Mouse (Mus musculus) retina, embryonic 14.5 days (tissue): Measurements from ENCODE around the gene Gfy.
"Not testable (repeated sequence)": the region's sequence is repeated elsewhere in the genome, so short reads cannot be mapped to it uniquely, and the experiment has no call there.

ENCODE experiments used
- DNase-seq: peaks from one replicate; pipeline ENCODE4 v3.0.0-alpha.2; 2015; ENCODE audit warnings: low spot score

Gfy gene

DNA sequence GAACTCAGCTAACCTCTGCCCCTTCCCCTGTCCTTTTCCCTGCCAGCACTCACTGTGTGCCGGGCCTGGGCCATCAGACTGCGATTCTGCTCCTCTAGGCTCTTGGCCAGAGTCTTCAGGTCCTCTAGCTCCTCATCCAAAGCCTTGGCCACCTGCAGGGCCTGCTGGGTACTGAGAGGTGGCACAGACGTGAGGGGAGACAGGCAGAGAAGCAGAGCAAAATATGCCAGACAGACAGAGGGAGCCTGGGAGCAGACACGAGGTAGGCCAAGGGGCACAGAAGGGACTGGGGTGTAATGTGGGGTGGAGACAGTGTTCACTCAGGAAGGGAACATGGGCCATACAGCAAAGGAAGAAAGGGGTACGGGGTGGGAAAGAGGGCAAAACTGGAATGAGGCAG is 14.0 kb upstream of the Gfy start:
- DNase-seq, result no peak

DNA sequence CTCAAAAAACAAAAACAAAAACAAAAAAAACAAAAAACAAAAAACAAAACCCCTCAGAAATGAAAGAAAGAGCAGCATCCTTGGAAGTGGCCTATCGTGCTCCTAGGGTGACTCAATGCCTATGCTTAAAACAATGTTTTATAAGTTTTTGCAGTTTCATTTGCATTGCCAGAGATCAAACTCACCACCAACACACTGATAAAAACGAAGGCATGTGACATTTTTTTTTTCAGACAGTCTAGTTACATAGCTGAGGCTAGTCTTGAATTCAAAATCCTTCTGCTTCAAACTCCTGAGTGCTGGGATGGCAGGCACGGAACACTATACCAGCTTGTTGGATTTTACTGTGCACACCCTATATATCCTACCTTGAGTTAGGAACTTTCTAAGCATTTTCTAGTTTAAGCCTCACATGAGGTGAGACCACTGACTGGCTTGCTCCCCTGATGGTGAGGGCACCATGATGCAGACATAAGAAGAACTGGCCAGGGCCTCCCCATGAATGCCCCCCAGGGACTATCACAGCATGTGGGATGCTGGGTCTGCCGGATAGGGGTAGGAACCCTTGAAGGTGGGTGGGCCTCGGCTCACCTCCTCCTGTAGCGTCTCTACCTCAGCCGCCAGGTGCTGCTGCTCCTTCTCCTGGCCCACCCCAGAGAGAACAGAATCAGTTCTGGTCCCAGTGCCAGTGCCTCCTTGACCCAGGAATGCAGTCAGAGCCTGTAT is 13.4 kb upstream of the Gfy start:
- DNase-seq, result no peak

DNA sequence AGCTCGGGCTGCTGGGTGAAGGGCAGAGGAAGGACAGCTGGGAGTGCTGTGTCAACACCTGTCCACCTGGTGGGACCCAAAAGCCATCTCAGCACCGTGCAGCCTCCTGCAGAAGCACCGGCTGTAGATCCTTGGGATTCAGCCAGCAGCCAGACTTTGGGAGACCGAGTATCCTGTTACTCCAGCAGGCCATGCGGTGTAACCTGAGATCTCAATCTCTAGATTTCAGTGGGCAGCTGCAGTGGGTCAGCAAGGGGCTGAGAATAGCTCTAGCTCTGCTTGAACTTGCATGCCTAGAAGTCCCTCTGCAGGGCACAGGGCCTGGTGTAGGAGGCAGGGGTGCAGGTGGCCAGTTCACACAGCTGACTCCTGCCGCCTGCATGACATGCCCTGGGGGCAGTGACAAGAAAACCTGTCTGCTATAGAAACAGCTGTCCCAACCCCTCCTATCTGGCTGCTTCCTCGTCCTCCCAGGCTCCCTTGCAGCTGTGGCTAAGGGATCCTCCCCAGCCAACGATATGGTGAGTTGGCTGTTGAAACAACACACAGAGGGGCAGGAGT is 12.5 kb upstream of the Gfy start:
- DNase-seq, result no peak

DNA sequence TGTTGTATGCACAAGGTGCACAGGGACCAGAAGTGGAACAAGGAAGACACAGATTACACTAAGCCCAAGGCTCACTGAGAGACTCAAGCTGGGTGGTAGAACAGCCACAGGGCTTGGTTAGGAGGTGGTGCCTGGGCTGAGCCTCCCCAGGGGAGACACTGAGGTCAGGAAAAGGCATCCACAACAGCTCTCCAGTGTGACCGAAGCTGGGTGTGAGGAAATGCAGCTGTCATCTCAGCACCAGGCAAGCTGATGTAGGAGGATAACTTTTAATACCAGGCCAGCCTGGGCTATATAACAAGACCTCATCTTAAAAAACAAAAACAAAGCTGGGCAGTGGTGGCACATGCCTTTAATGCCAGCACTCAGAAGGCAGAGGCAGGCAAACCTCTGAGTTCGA is 11.8 kb upstream of the Gfy start:
- DNase-seq, result no peak

DNA sequence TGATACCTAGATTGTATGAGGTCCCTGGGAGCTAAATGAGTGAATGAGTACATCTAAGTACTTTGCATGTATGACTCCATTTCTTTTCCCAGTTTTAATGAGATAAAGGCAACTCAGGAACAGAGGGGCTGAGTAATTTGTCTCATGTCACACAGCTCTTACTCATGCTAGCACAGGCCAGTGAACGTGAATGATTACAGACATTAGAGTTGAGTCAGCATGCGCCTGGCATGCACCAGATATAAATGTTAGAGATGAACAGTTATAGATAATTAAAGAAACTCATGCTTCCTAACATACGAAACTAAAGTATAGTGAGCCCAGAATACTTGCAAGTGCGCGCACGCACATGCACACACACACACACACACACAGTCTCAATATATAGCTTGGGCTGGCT is 10.8 kb upstream of the Gfy start:
- DNase-seq, result no peak

DNA sequence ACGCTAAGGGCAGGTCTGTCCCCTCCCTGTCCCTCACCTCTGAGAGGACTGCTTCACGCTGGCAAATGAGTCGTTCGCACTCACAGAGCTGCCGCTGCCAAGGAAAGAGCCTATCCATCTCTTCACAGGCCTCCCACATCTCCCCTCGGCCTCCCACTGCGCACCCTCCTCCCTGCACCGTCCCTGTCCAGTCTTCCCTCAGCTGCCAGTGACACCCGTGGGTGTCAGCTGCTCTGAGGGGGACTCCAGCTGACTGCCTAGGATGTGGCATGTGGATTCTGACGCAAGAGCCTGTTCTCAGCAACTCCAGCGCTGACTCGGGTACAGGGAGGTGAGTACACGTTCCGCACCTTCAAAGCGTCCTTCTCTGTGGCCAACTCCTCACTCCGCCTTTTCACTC is 10.2 kb upstream of the Gfy start:
- no peak for DNase-seq

DNA sequence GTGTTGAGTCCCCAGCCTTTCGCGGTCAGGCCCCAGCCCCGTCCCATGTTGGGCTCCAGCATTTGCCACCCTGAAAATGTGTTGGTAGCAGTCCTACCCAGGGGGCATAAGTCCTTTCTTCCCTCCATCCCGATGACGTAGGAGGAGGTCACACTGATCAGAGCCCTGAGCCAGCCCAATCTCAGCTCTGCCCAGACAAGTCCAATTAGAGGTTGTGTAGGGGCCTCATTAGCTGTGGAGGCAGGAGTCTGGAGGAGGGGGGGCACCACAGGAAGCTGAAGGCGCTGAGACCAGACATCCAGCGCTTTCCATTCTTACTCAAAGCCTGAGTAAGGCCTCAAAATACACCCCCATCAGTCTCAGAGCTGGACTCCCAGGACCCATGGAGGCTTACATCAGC is 6.6 kb upstream of the Gfy start:
- DNase-seq, result peak; percentile 53

DNA sequence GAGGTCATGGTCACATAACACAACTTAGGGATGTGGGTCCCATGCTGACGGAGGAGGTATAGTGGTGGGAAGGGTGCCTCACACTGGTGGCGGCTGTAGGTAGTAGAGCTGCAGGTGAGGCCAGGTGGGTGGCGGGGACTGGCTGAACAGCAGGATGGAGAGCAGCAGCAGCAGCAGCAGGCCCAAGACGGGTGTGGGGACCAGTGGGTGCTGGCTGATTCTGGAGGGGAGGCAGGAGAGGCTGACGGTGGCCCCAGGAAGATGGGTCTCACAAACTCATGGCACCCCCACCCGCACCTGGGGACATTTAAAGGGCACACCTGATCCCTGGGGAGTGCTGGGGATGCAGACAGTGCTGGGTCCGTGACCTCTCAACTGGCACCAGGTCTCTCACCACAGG is 4.3 kb upstream of the Gfy start:
- DNase-seq, result no peak

DNA sequence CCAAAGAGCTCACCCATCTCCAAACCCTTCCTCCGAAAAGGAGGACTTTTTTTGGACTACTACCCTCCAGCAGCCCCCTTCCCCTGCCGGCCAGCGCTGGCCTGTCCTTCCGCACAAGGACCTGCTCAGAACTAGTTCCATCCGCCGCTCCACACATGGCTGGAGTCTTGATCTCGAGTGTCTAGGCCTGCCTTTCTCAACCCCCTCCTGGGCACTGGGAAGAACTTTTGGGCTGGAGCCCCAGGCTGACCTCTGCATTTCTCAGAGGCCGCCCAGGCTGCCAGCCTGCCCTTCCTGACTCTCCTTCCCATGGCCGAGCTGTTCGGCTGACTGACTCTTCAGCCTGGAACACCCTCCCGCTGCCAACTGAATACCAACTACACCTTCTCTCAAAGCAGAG is 3.2 kb upstream of the Gfy start:
- DNase-seq, result no peak

DNA sequence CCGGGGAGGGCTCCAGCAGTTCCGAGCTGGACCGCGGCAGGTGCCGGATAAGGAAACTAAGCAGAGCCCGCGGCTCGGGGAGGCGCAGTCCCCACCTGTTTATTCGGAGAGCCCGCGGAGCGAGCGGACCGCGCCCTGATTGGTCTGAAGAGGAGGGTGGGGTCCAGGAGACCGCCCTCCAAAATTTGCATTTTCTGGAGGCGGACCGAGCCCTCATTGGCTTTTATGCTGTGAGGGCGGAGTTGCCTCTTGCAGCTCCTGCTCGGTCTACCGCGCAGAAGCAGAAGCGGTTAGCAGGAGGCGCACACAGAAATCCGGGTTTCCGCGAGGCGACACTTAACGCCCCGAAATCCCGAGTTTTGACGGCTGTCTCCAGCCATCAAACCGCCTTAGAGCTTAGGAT is 2.8 kb upstream of the Gfy start:
- peak; percentile 90 for DNase-seq

DNA sequence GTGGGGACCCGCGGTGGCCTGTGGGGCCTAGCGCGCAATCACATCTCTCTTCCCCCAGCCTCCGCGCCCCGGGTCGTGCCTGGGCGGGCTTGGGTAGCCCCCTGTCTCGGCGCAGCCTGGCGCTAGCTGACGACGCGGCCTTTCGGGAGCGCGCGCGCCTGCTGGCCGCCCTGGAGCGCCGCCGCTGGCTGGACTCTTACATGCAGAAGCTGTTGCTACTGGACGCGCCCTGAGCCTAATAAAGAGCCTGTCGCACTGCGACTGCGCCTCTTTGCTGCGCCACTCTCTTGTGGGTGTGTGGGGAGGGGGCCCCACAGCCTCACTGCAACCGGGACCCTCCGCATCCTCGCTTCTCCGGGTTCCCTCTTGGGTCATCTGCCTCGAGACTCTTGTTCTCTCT is 2.2 kb upstream of the Gfy start:
- peak; percentile 76 for DNase-seq

DNA sequence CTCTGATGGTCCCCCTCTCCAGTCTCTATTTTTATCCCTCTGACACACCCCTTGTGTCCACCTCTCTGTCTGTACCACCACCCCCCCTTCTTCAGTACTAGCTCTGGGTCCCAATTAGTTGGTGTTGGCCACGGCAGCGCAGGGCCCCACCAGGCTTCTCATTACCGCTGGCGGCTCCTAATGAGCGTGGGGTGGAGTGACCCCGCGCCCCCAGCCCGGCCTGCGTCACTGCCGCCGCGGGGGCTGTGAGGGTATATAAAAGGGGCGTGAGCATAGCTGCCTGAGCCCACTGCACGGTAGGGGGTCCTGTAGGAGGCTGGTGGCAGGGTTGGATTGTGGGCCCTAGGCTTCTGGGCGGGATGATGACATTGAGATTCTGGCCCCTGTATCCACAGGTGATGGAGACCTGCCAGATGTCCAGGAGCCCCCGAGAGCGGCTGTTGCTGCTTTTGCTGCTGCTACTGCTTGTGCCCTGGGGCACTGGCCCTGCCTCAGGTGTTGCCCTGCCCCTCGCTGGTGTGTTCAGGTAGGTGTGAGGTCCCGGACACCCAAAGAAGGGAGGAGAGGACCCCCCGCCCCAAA is 1.6 kb upstream of the Gfy start, which contains the start of gene Pth2:
Gene Pth2 (plus strand): TSS at position 100 of the 582 bp plus-strand sequence.
- peak; percentile 70 for DNase-seq

DNA sequence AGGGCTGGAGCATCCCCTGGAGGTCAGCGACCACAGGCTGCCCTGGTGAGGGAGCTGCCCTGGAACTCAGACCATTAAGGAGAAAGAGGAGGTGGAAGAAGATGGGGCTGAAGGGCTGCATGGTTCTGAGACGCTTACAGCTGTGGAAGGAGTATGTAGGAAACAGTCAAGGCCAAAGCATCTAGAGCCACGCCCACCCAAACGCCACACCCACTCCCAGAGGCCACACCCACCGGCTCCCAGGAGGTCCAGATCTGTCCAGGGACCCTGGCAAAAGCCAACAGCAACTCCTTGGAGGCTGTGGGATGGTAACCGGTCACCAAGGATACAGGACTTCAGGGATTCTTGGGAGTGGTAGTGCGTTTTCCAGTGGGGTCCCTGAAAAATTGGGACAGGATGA is 819 bp downstream of the Gfy start:
- DNase-seq, result no peak

DNA sequence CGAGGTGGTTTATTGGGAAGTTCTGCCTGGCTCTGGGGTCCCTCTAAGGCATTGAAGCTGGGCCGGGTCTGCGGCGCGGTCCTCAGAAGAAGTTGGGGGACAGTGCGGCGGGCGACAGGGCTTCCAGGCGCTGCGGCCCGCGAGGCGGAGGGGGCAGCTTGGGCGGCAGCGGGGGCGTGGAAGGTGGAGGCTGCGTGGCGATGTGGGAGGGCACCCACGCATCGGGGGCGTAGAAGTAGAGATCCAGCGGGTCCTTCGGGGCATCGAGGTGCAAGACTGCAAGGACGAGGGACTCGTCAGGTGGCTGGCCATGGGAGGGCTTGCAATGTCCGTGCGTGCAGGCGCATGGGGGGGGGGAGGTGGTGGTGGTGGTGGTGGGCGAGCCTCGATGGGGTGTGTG is 3.0 kb downstream of the Gfy start:
- DNase-seq, result no peak

DNA sequence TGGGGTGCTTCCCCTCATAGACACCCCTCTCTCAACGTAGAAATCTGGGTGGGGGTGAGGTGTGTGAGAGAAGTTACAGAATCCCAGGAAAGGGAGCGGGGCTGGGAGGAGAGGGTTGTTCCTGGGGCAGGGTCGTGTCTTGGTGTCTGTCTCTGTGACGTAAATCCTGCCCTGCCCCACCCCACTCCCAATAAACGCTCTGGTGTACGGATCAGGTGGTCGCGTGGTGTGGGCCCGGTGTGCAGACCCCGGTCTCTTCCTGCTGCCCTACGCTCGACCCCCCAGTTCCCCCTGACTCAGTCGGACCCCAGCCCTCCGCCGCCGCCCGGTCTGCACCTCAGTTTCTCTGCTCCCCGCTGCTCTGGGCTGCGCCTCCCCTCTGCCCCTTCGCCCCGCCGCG is 3.4 kb downstream of the Gfy start:
- no peak for DNase-seq

DNA sequence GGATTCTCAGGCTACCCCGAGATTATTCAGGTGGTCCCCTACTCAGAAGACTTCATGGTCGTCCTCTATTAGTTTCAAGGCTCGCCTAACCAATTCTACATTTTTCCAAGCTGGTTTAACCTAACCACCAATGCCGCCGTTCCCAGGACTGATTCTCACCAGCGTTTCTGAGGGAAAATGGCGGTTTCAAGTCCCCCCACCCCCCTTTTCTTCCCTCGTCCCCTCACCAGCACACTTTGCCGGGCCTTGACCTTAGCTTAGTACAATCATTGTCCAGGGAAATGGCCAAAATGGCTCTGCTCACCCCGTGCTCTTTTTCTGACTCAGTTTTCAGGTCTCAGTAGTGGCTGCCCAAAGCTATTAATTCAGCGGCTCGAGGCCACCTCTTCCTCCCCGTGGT is 4.0 kb downstream of the Gfy start:
- no peak for DNase-seq

DNA sequence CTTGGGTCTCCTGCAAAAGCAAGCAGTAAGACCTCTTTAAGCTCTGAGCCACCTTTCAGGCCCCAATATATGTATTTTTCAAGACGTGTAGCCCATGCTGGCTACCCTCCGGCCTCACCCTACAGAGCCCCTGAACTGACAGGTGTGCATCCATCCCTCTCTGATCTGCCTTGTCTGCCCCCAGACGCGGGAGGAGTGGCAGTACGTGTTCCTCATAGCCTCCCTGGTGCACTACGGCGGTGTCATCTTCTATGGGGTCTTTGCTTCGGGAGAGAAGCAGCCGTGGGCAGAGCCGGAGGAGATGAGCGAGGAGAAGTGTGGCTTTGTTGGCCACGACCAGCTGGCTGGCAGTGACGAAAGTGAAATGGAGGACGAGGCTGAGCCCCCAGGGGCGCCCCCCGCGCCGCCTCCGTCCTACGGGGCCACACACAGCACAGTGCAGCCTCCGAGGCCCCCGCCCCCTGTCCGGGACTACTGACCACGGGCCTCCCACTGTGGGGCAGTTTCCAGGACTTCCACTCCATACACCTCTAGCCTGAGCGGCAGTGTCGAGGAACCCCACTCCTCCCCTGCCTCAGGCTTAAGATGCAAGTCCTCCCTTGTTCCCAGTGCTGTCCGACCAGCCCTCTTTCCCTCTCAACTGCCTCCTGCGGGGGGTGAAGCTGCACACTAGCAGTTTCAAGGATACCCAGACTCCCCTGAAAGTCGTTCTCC is 4.6 kb downstream of the Gfy start:
- DNase-seq, result peak; percentile 57

DNA sequence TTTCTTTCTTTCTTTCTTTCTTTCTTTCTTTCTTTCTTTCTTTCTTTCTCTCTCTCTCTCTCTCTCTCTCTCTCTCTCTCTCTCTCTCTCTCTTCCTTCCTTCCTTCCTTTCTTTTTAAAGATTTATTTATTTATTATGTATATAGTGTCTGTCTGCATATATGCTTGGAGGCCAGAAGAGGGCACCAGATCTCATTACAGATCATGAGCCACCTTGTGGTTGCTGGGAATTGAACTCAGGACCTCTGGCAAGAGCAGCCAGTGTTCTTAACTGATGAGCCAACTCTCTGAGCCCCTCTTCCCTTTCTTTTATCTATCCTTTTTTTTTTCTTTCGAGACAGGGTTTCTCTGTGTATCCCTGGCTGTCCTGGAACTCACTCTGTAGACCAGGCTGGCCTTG is 5.6 kb downstream of the Gfy start:
- not testable (repeated sequence) for DNase-seq

DNA sequence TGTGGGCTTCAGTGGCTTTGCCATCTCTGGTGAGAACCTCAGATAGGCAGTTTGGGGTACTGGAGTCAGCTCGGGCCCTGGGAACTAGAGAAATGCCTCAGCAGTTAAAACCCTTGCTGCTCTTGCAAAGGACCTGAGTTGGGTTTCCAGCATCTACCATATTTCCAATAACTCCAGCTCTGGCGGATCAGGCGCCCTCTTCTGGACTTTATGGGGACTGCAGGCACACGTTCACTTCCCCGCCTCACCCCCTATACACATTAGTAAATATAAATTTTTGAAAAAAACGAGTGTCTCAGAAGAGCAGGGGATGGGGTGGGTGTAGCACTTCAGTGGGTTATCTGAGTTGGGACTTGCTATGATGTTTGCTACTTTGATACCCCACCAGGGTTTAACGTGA is 6.4 kb downstream of the Gfy start:
- DNase-seq, result no peak

DNA sequence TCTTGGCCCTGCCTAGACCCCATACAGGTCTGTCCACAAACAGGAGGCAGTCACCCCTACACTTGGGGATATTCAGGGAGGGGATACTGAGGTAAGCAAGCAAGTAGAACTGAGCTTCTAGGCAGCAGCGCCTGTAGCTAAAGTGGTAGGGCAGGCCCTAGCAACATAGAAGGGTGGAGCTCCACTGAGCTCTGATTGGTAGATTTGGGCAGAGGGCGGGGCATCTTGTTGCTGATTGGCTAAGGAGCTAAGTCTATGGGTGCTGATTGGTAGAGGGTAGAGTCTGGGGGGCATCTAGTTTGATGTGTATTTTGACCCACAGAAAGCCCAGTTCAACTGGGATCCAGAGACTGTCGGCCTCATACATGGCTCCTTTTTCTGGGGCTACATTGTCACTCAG is 9.9 kb downstream of the Gfy start:
- DNase-seq, result no peak

DNA sequence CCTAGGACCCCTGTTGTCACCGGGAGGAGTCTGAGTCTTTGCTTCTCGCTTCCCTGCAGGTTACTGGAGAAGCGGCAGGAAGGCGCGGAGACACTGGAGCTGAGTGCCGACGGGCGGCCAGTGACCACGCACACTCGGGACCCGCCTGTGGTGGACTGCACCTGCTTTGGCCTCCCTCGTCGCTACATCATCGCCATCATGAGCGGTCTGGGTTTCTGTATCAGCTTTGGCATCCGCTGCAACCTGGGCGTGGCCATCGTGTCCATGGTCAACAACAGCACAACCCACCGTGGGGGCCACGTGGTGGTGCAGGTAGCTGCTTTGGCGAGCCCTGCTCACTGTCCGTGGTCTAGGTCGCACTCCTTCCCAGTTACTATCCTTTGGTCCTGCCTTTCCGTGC is 10.7 kb downstream of the Gfy start:
- no peak for DNase-seq

DNA sequence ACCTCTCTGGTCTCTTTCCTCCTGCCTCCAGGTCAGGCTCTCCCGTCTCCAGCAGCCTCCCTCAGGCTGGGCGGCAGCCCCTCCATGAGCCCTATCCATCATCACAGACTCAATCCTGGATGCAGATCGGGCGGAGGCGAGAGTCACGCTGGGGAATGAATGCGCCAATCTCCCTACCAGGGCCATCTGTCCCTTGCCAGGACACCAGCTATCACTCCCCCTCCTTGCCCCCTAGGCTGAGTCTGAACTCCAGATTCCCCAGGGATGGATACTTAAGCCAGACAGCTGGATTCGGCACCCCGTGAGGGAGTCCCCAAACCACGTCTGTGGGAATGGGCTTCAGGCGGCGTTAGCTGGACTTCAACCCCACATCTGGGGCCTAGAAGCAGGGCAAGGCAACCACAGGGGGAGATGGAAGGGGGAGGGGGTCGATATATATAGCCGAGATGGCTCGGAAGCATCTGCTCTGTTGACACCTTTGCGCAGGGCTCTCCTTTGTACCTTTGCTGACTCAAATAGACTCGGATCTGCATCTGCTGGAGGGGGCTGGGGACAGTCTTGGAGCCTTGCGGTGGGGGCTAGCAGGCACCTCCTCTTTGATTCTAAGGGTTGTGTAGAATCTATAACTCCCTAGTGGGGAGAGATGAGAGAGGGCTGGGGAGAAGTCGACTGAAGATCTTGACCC is 11.5 kb downstream of the Gfy start:
- no peak for DNase-seq

DNA sequence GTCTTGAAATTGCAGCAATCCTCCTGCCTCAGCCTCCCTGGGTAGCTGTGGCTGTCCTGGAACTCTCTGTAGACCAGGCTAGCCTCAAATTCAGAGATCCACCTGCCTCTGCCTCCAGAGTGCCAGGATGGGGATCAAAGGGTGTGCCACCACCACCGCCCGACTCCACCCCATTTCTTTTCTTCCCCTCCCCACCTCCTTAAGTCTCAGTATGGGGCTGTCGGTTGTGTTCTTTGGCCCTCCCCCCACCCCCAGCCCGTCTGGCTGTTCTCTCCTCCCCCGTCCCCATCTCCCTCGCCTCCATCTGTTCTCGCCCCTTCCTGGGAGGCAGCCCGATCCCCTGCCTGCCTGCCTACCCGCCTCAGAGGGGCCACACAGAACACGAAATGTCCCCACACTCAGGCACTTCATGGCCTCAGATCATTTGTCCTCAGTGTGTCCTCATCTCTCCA is 12.4 kb downstream of the Gfy start:
- no peak for DNase-seq
